Mouse (Mus musculus) thymus, adult 2 months (tissue): ENCODE results near the gene Foxo1. TPM values are rescaled to one million over a fixed set of nuclear protein-coding genes. Genes with fewer than 3 reads are reported as not detected.
A peak's percentile ranks its signal among the peaks of the same experiment; 100 is the strongest.

Experiments
- DNase-seq: peaks from one replicate; pipeline ENCODE4 v3.0.0; 2021
- H3K27ac ChIP-seq: fragments of 200-500 bp; 2 replicates; pipeline ENCODE4 v1.5.1; 2012; ENCODE audit warnings: low read length, control low read depth; ENCODE audit not compliant: control insufficient read depth, insufficient read depth
- H3K27me3 ChIP-seq: fragments of 200-500 bp; 2 replicates; pipeline ENCODE4 v1.6.1; 2012; ENCODE audit warnings: mild to moderate bottlenecking, low read length, moderate library complexity, mixed read lengths; ENCODE audit not compliant: control insufficient read depth, insufficient read depth
- H3K36me3 ChIP-seq: fragments of 200-500 bp; 2 replicates; pipeline ENCODE4 v1.6.1; 2012; ENCODE audit warnings: mild to moderate bottlenecking, low read length, moderate library complexity; ENCODE audit not compliant: control insufficient read depth, insufficient read depth
- H3K4me1 ChIP-seq: fragments of 200-500 bp; replicated peaks from 2 replicates; pipeline ENCODE4 v1.6.1; 2012; ENCODE audit warnings: low read length; ENCODE audit not compliant: control insufficient read depth, insufficient read depth
- H3K4me3 ChIP-seq: fragments of 200-500 bp; 2 replicates; pipeline ENCODE4 v1.5.1; 2012; ENCODE audit warnings: mild to moderate bottlenecking, low read length, control low read depth, moderate library complexity; ENCODE audit not compliant: control insufficient read depth, insufficient read depth
- CTCF ChIP-seq: fragments of 200-500 bp; IDR thresholded peaks from 2 replicates; pipeline ENCODE4 v1.5.1; 2012; ENCODE audit warnings: mild to moderate bottlenecking, control low read depth, low read length, moderate library complexity, borderline replicate concordance; ENCODE audit not compliant: control insufficient read depth, poor library complexity, insufficient read depth; ENCODE audit errors: extremely low read depth
- POLR2A ChIP-seq: fragments of 200-500 bp; IDR thresholded peaks from 2 replicates; pipeline ENCODE4 v1.6.1; 2012; ENCODE audit warnings: mild to moderate bottlenecking, low read length, control low read depth, moderate library complexity; ENCODE audit not compliant: control insufficient read depth, poor library complexity, insufficient read depth; ENCODE audit errors: extremely low read depth
- WGBS: fragments of 180-500 bp; shearing (Covaris S2); methylation state at CpG from one replicate; pipeline ENCODE4 v1.1.7; 2018; 5-methylcytosine and 5-hydroxymethylcytosine counted together
- polyA plus RNA-seq: library from polyadenylated mRNA; depleted of rRNA; stranded (reverse); fragments of >200 nt; gene quantifications from 2 replicates; pipeline ENCODE4 v1.2.3, GENCODE M21; 2012

The Foxo1 gene
- polyA plus RNA-seq, 1 experiment = 20.9 TPM

GRCm38 (mm10) chr3:52268487-52268736, 276 bp downstream of the Foxo1 start:
- WGBS = 2% methylated on average over 40 of the region's 40 CpGs
- Histone ChIP-seq H3K4me3 (peak overlapping the region; percentile 98), H3K27ac (no peak overlapping the region; the same call in 1 of the 2 replicates), H3K36me3 (no peaks in the 10 kb centered on the region), H3K27me3 (no peaks in the 10 kb centered on the region), H3K4me1 (peaks cover 14% of the 10 kb centered on the region)
- TF ChIP-seq CTCF = no peak
- peak; percentile 50 for DNase-seq

DNA sequence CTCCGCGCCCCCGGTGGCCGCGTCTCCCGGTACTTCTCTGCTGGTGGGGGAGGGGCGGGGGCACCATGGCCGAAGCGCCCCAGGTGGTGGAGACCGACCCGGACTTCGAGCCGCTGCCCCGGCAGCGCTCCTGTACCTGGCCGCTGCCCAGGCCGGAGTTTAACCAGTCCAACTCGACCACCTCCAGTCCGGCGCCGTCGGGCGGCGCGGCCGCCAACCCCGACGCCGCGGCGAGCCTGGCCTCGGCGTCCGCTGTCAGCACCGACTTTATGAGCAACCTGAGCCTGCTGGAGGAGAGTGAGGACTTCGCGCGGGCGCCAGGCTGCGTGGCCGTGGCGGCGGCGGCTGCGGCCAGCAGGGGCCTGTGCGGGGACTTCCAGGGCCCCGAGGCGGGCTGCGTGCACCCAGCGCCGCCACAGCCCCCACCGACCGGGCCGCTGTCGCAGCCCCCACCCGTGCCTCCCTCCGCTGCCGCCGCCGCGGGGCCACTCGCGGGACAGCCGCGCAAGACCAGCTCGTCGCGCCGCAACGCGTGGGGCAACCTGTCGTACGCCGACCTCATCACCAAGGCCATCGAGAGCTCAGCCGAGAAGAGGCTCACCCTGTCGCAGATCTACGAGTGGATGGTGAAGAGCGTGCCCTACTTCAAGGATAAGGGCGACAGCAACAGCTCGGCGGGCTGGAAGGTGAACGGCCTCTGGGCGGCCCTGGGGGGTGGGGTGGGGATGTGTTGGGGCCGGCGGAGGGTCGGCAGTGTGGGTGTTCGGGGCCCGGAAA, 789 bp downstream of the Foxo1 start:
- under 1% methylated on average over 89 of the region's 89 CpGs for WGBS
- H3K27me3 ChIP-seq = no peaks in the 10 kb centered on the region
- no peak overlapping the region for H3K27ac ChIP-seq
- H3K36me3 ChIP-seq = no peaks in the 10 kb centered on the region
- peak overlapping the region; percentile 98 for H3K4me3 ChIP-seq
- TF ChIP-seq CTCF (peak; percentile 10; the same call in 1 of the 2 replicates), POLR2A (no peak)
- DNase-seq = peak; percentile 55
- peaks cover 14% of the 10 kb centered on the region for H3K4me1 ChIP-seq

GRCm38 (mm10) chr3:52269514-52270351, 1.6 kb downstream of the Foxo1 start:
- peak; percentile 49 for DNase-seq
- TF ChIP-seq POLR2A (no peak), CTCF (no peak)
- WGBS = 2% methylated on average over 55 of the region's 55 CpGs
- peak overlapping the region; percentile 98 for H3K4me3 ChIP-seq
- H3K27ac ChIP-seq = peak overlapping the region; percentile 14; the same call in 1 of the 2 replicates
- no peaks in the 10 kb centered on the region for H3K27me3 ChIP-seq
- H3K4me1 ChIP-seq = peaks cover 14% of the 10 kb centered on the region
- no peaks in the 10 kb centered on the region for H3K36me3 ChIP-seq

DNA sequence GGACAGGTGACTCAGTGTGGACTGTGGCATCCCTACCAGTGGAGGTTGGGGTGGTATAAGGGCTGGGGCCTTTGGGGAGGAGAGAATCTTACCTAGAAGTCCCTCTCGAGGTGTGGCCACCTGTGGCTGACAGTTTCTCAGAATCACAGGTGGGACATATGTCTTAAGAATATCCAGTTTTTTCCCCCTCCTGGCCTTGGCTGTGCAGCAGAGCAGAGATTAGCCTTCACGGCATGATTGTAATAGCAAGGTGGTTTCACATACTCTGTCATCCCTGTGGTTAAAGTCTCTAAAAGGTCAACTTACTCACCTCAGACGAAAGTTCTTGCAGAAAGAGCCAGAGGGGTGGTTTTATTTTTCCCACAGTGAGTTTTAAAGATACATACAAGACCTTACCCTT, 2.4 kb downstream of the Foxo1 start:
- H3K36me3 ChIP-seq = no peaks in the 10 kb centered on the region
- 28% methylated on average over 3 of the region's 3 CpGs for WGBS

GRCm38 (mm10) chr3:52271376-52271775, 3.2 kb downstream of the Foxo1 start:
- Histone ChIP-seq H3K27ac (no peak overlapping the region), H3K27me3 (no peaks in the 10 kb centered on the region), H3K36me3 (no peaks in the 10 kb centered on the region), H3K4me1 (peaks cover 19% of the 10 kb centered on the region), H3K4me3 (no peak overlapping the region)
- no peak for TF ChIP-seq CTCF
- no peak for TF ChIP-seq POLR2A
- no peak for DNase-seq
- 80% methylated on average over 5 of the region's 5 CpGs for WGBS

More for the DNA sequence above, 2.4 kb downstream of the Foxo1 start:
- DNase-seq = peak; percentile 11
- TF ChIP-seq POLR2A = no peak
- TF ChIP-seq CTCF = no peak
- H3K4me1 ChIP-seq = peaks cover 19% of the 10 kb centered on the region
- H3K4me3 ChIP-seq = peak overlapping the region; percentile 98
- no peaks in the 10 kb centered on the region for H3K27me3 ChIP-seq
- peak overlapping the region; percentile 14; the same call in 1 of the 2 replicates for H3K27ac ChIP-seq

DNA sequence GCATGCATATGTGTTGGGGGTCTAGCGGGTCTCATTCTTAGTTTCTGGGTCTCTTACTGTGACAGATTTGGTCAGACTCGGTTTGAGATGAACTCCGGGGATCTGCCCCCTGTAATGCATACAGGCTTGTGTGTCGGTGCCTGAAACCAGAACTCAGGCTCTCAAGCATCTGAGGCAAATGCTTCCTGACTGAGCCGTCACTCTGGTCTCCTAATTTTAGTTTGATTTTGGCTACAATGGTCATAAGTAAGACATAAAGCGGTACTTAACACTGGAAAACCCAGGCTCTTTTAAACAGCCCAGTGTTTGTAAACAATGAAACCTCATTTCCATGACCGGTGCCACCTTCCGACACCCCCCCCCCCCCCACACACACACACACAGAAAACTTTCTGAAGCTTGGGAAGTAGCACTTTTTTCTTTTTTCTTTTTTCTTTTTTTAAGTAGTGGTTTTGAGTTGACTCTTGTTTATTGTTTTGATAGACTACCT, 4.3 kb downstream of the Foxo1 start:
- H3K4me3 ChIP-seq = no peak overlapping the region
- TF ChIP-seq POLR2A (no peak), CTCF (no peak)
- 92% methylated on average over 8 of the region's 8 CpGs for WGBS

DNA sequence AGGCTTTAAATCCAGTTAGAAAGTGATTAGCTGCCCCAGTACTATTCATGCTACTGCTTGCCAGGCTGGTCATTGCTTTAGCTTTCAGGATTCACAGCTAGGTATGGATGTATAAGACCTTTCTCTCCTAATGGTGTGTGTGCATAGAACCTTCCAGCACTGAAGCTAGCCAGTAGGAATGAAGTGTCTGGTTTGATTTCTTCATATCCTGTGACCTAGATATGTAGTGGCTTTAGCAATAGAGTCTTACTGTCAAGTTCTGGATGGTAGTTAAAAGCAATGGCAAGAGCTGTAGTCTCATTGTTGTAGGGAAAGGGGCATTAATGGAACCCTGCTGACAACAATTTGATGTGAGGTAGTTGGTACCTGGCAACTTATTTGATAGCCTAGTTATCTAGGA, 6.3 kb downstream of the Foxo1 start:
- DNase-seq = no peak
- no peaks in the 10 kb centered on the region for H3K27me3 ChIP-seq
- no peak overlapping the region for H3K27ac ChIP-seq
- H3K4me1 ChIP-seq = peaks cover 21% of the 10 kb centered on the region
- H3K4me3 ChIP-seq = no peak overlapping the region
- TF ChIP-seq CTCF (no peak), POLR2A (no peak)
- no peaks in the 10 kb centered on the region for H3K36me3 ChIP-seq

More for the DNA sequence above, 4.3 kb downstream of the Foxo1 start:
- Histone ChIP-seq H3K27me3 (no peaks in the 10 kb centered on the region), H3K27ac (no peak overlapping the region), H3K36me3 (no peaks in the 10 kb centered on the region), H3K4me1 (peaks cover 16% of the 10 kb centered on the region)
- DNase-seq = no peak
